Mouse (Mus musculus) ES-E14 (cell line): ENCODE measurements around the gene Grin2a. TPM values are rescaled to one million over a fixed set of nuclear protein-coding genes. Genes with fewer than 3 reads are reported as not detected.

Source experiments
- DNase-seq: peaks from one replicate; pipeline ENCODE4 v3.0.0-alpha.2; 2013; ENCODE audit warnings: low read depth, low spot score
- H3K27ac ChIP-seq: 2 replicates; pipeline ENCODE4 v1.5.1; 2012; ENCODE audit warnings: low read depth, mild to moderate bottlenecking, low read length, moderate library complexity, mixed read lengths; ENCODE audit not compliant: poor library complexity, insufficient read depth, severe bottlenecking
- H3K36me3 ChIP-seq: 2 replicates; pipeline ENCODE4 v1.6.1; 2012; ENCODE audit warnings: mild to moderate bottlenecking, low read length, moderate library complexity, mixed read lengths; ENCODE audit not compliant: control insufficient read depth, poor library complexity, insufficient read depth, severe bottlenecking
- H3K4me1 ChIP-seq, 2 experiments: fragments of 150-350 bp in 1 of 2; sonication (generic) in 1 of 2; 2 replicates each; pipeline ENCODE4 v1.6.1; 2012; ENCODE audit warnings: low read length in 2 of 2, mild to moderate bottlenecking in 1 of 2, mixed read lengths in 1 of 2; ENCODE audit not compliant: control insufficient read depth in 2 of 2, insufficient read depth in 2 of 2, poor library complexity in 1 of 2
- H3K4me3 ChIP-seq, 2 experiments: fragments of 150-350 bp in 1 of 2; sonication (generic) in 1 of 2; 2 replicates each; pipeline ENCODE4 v1.5.1; 2012; ENCODE audit warnings: low read length in 2 of 2, low read depth in 1 of 2, mild to moderate bottlenecking in 1 of 2, mixed read lengths in 1 of 2; ENCODE audit not compliant: insufficient read depth in 1 of 2, poor library complexity in 1 of 2, severe bottlenecking in 1 of 2
- H3K9ac ChIP-seq: 2 replicates; pipeline ENCODE4 v1.6.1; 2012; ENCODE audit warnings: low read depth, mild to moderate bottlenecking, low read length, mixed read lengths; ENCODE audit not compliant: poor library complexity, insufficient read depth, severe bottlenecking
- H3K9me3 ChIP-seq: fragments of 150-350 bp; sonication (generic); 2 replicates; pipeline ENCODE4 v1.6.1; 2012; ENCODE audit warnings: low read depth, mild to moderate bottlenecking, low read length; ENCODE audit not compliant: control insufficient read depth, insufficient read depth
- CHD2 ChIP-seq: IDR thresholded peaks from 2 replicates; pipeline ENCODE4 v1.6.1; 2014; ENCODE audit warnings: mild to moderate bottlenecking, low read depth, low read length, inconsistent platforms
- HCFC1 ChIP-seq: IDR thresholded peaks from 2 replicates; pipeline ENCODE4 v1.6.1; 2012; ENCODE audit warnings: low read length, inconsistent platforms, borderline replicate concordance; ENCODE audit not compliant: insufficient read depth
- MAFK ChIP-seq: IDR thresholded peaks from 2 replicates; pipeline ENCODE4 v1.6.1; 2014; ENCODE audit warnings: mild to moderate bottlenecking, low read depth, low read length, inconsistent platforms; ENCODE audit not compliant: insufficient read depth
- ZC3H11A ChIP-seq: IDR thresholded peaks from 2 replicates; pipeline ENCODE4 v1.6.1; 2012; ENCODE audit warnings: low read depth, mild to moderate bottlenecking, inconsistent platforms, low read length, borderline replicate concordance
- ZNF384 ChIP-seq: IDR thresholded peaks from 2 replicates; pipeline ENCODE4 v1.6.1; 2012; ENCODE audit warnings: low read depth, low read length, inconsistent platforms
- in situ Hi-C, 2 experiments: fragments of 600-800 bp; cut with MboI; formaldehyde crosslinking; loops; one replicate each; pipeline ENCODE4 v1.15.1; 2025; ENCODE audit warnings: low sequenced_read_pairs in 2 of 2, inconsistent platforms in 1 of 2; ENCODE audit not compliant: unreplicated experiment in 2 of 2
- total RNA-seq: library from RNA; depleted of rRNA; stranded (reverse); fragments of 300-350 nt; gene quantifications from 2 replicates; pipeline ENCODE4 v1.2.3, GENCODE M21; 2012; rRNA removed

The Grin2a gene
- 0.32 and 0.62 TPM in 2 replicates for total RNA-seq

DNA sequence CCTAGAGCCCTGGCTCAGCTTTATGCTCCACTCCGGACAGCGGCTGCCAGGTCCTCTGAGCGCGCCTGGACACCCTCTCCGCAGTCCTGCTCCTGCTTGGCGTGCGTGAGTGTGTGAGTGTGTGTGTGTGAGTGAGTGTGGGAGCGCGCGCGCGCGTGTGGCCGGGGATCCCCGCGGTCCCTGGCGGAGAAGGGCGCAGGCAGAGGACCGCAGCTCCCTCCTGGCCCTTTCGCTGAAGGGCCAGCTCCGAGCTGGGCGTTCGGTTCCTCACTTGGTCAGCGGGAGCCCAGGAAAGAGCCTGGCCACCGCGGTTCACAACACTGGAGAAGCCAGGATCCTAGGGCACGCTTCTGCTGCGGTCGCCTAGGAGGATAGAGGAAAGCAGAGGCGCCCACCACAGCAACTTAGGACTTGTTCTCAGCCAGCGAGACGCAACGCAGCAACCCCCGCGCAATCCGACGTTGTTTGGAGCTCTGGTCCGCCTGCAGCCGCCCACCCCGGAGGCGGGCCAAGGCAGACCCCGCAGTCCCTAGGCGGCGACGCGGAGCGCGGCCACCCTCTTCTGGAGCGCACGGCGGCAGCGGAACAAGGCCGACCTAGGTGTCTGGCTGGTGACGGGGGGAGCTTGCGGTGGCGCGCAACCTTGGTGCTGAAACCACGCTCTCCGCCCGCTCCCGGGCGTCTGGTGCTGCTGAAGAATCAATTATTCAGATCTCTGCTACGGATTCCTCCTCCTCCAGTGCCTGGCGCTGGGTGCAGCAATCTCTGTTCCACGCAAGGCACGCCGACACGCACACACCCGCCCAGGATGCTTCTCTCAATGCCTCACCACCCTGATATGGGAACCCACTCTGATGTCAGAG, at the start of gene Grin2a:
Grin2a (minus strand) TSS at position 610 of the 863 bp plus-strand sequence.
- in situ Hi-C loops: no loop called here
- no peak for DNase-seq
- TF ChIP-seq HCFC1 (no peak), MAFK (no peak), ZC3H11A (no peak), ZNF384 (no peak), CHD2 (no peak)
- Histone ChIP-seq H3K4me1 (peaks cover 0 to 13% of the 10 kb centered on the region in 2 experiments; a peak in 2 of 4 replicates), H3K9me3 (no peaks in the 10 kb centered on the region), H3K27ac (no peak within 1 kb of the TSS), H3K36me3 (no peaks in the 10 kb centered on the region), H3K4me3 (peak within 1 kb of the TSS; percentile 58 to 61), H3K9ac (peak within 1 kb of the TSS; percentile 14; the same call in 1 of the 2 replicates)

DNA sequence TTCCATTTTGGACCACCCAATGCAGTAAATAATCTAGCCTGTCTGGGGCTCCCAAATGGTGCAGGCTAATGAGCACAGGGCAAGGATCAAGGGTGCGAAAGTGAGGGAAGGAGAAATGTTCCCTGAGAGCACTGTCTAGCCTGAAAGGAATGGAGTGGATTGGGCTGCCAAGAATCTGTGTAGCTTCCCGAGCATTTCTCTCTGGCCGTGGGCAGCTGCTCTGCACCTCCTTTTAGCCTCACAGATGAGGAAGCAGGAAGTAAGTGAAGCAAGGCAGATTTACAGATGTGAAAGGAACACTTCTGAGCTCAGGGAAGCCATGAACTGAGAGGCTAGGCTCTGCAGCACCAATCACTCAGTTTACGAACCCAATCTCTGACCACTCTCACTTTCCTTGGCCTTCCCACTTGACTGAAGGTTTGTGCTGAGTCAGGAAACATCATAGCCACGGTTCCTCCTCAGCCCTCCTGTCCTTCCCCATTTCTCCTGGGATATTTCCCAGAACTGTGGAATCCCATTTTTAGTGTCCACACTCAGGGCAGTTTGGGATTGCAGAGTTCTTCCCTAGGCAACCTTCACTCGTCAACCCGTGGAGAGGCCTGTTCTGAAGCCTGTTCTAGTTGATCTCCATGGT, 40.3 kb upstream of the Grin2a start:
- H3K27ac ChIP-seq: no peak overlapping the region
- in situ Hi-C loops: no loop called here
- TF ChIP-seq MAFK: 0 out of 2 replicates have a peak, but pooled peaks have one; percentile 58
- no peak for TF ChIP-seq HCFC1
- no peak overlapping the region for H3K9ac ChIP-seq
- DNase-seq: no peak
- no peak overlapping the region for H3K4me3 ChIP-seq
- no peaks in the 10 kb centered on the region for H3K9me3 ChIP-seq
- no peaks in the 10 kb centered on the region for H3K36me3 ChIP-seq
- no peaks in the 10 kb centered on the region for H3K4me1 ChIP-seq

DNA sequence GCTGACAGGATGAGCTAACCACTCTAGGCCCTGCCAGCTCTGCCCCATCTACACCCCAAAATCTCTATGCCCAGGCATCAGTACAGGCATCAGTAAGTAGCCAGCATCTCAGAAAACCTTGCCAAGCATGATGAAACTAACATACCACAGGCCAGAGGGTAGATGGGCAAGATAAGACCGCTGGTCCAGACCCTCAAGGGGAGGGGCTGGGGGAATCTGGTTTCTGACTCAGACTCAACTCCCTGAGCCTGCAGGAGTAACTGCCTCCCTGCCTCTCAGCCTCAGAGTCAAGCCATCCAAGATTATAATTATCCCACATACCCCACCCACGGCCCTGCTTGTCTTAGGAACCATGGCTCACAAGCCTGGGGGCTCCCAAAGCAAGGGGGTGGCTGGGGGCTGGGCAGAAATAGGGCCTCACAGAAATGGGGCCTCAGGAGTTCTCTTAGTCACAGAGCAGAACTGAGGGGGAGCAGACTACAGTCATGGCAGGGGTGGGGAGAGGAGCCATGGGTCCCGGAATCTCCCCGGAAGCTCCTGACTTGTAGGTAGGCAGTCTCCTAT, 38.1 kb upstream of the Grin2a start:
- in situ Hi-C loops: no loop called here

DNA sequence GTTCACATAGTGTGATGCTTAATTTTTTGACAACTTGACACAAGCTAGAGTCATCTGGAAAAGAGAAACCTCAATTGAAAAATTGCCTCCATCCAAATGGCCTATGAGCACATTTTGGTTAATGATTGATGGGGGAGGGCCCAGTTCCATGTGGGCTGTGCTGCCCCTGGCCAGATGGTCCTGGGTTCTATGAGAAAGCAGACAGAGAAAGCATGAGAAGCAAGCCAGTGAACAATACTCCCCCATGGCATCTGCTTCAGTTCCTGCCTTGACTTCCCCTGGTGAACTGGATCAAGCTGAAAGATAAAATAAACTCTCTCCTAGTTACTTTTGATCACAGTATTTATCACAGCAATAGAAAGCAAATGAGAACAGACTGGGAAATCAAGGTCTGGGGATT, 36.5 kb upstream of the Grin2a start:
- TF ChIP-seq MAFK (no peak), ZNF384 (no peak), CHD2 (no peak), ZC3H11A (no peak), HCFC1 (no peak)
- no peak overlapping the region for H3K4me3 ChIP-seq
- H3K9me3 ChIP-seq: no peaks in the 10 kb centered on the region
- peaks cover 0 to 2% of the 10 kb centered on the region in 2 experiments; a peak in 2 of 4 replicates for H3K4me1 ChIP-seq
- no peak for DNase-seq
- no peaks in the 10 kb centered on the region for H3K36me3 ChIP-seq
- in situ Hi-C loops: no loop called here
- H3K9ac ChIP-seq: no peak overlapping the region
- no peak overlapping the region for H3K27ac ChIP-seq

More for the DNA sequence above, 38.1 kb upstream of the Grin2a start:
- Histone ChIP-seq H3K4me3 (no peak overlapping the region), H3K36me3 (no peaks in the 10 kb centered on the region), H3K9ac (no peak overlapping the region), H3K9me3 (no peaks in the 10 kb centered on the region), H3K27ac (no peak overlapping the region), H3K4me1 (no peaks in the 10 kb centered on the region)
- no peak for DNase-seq
- TF ChIP-seq HCFC1: no peak
- TF ChIP-seq MAFK: no peak
- no peak for TF ChIP-seq CHD2
- TF ChIP-seq ZNF384: no peak
- no peak for TF ChIP-seq ZC3H11A
